Mouse (Mus musculus) right cerebral cortex, postnatal 14 days (tissue): ENCODE measurements around the gene Olfr873.
"Not testable (repeated sequence)": the region's sequence is repeated elsewhere in the genome, so short reads cannot be mapped to it uniquely, and the experiment has no call there.

Source experiments
- DNase-seq: peaks from one replicate; pipeline ENCODE4 v3.0.0; 2022

Olfr873 gene

DNA sequence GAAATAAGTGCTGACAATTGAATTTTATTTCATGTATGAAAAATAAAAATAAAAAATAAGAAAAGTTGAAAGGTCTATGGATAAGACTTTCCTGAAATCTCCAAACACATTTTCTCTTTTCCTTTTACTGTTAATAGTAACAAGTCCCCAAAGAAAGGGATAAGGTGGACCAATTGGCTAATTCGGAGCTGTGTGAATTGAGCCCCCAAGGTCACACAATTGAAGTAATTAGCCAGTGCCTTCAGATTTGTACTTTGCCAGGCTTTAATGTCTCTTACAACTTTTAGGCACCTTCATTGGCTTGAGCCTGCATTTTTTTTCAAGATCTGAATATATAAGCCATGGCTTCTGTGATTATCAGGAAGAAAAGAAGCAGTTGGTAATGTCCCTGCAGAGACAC lies at the start of gene Olfr873:
TSS of gene Olfr873 (plus strand) at position 301 of the 400 bp plus-strand sequence.
- DNase-seq = no peak

DNA sequence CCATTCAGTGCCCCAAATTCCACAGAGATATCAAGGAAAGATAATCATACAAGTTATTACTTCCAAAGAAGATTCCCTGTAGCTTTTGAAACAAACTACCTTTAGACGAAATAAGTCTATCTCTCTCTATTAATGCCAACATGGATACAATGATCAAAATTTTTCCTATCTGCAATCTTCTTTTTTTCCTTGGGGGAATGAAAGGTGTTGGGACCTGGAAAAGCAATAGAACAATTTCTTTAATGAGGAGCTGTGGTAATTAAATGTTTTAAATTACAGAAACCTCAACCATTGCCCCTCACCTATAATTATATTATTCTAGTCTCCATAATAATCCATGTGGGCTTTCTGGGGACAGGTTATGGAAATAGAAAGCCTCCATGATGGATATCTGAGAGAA lies 16.3 kb upstream of the Olfr873 start, which contains the start of gene Olfr39:
TSS of gene Olfr39 (plus strand) at position 301 of the 400 bp plus-strand sequence.
- no peak for DNase-seq

DNA sequence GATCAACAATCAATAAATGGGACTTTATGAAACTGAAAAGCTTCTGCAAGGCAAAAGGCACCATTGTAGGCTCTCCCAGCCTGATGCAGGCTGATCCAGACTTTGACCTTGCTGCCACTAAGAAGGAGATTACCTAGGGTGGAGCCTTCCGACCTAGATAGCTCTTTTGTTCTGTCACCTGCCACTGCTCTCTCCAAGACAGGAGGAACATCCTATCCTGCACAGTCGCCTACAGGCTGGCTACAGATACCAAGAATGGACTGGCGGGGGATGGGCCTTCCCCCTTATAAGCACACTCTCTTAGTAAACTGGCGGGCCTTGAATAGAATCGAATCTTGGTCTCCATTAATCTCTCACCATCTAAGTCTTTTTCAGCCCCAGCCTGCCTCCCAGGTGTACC lies 2.8 kb upstream of the Olfr873 start:
- DNase-seq = not testable (repeated sequence)

DNA sequence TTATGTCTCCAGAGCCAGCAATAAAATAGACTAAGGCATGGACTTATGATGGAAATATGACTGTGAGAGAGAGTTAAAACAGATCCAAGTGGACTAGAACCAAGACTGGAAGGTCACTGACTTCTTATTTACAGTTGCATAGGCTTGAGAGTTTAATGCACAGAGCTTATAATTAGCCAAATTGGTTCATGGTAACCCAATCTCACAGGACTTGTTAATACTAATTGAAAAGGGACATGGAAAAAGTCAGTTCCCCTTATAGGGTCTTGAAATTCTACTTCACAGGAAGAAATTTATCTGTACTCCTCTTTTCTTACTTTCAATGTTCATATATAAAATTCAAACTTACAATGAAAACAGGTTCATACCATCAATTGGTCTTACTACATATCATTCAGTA lies 37.7 kb downstream of the Olfr873 start, which contains the start of gene Olfr18:
TSS of gene Olfr18 (minus strand) at position 101 of the 400 bp plus-strand sequence.
- no peak for DNase-seq

DNA sequence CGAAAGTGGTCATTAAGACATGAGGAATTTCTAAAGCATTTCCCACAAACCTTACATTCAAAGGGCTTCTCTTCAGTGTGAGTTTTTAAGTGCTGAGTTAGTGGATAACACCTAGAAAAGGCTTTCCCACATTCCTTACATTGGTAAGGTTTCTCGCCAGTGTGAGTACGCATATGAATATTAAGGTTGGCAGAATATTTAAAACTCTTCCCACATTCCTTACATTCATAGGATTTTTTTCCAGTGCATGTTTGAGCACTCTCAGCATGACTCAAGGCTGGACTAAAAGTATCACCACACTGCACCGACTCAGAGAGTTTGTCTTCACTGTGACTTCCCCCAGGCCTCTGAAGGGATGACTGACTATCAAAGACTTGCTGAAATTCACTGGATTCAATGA lies 50.2 kb downstream of the Olfr873 start:
- DNase-seq = no peak
